Mouse (Mus musculus) kidney, adult 8-10 months (tissue): ENCODE measurements around the gene Ak4.

Experiments used
- DNase-seq, 2 experiments: peaks; one replicate each; pipeline ENCODE4 v3.0.0; 2022

Ak4 gene

DNA sequence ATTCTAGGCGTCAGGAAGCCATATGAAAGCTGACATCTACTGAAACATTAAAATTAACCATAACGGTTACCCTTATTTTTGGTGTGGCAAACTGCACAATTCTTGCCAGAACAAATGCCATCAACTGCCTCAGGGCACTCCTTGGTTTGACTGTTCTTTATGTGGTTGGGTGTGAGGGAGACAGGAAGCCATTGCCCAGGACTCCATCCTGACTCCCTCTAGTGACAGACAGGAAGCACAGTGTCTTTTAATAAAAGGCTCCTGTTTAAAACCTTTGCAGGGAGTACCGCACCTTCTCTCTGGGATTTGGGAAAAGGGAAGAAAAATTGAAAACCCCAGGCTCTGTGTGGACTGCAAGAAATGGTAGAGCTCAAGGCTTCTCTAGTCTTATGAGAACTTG, 47.2 kb downstream of the Ak4 start:
- DNase-seq: no peak

DNA sequence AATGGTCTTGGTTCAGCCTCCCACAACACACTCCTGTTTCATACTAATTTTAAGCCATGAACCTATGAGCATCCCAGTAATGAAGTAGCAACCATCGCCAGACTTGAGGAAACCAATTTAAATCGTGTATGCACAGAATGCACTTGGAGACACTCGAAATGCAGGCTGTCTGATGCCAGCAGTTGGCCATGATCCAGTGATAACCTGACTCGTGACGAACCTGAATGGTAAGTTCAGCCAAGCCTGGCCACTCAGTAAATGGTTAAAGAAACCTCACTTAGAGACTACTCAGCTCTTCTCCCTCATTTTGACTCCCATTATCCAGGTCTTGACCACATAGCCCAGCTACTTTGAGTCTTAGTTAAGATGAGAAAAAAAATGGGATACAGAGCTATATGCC, 50.2 kb downstream of the Ak4 start:
- DNase-seq: peak; percentile 48 to 65

DNA sequence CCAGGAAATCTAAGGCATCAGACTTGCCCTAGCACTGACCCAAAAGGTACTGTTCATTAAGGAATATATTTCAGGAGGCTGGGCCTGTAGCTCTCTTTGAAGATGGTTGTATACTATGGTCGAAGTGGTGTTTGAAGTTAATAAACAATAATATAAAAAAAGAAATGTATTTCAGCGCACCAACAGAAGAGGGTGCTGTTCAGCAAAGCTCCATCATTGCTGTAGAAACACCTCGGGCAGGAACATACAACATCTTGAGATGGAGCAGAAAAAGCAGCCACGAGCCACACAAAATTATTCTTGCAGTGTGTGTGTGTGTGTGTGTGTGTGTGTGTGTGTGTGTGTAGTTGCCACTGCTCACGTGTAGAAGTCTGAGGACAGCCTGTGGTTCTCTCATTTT, 51.5 kb downstream of the Ak4 start:
- DNase-seq: no peak

DNA sequence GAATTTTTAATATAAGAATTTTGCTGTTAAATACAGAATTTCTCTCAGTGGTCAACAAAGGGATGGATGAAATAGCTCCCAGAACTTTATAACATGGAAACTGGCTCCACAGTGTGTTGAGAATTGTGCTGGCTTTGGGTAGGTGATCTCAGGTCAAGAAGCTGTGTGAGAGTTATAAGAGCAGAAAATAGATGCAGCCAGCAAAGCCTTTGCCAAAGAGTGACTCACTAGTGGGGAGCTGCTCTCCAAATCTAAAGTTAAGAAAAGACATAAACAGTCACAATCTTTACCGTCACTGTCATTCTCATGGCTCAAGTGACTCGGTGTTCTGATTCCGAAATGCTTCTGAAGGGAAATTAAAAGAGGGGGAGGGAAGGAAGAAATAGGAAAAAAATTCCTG, 53.7 kb downstream of the Ak4 start:
- DNase-seq: no peak

DNA sequence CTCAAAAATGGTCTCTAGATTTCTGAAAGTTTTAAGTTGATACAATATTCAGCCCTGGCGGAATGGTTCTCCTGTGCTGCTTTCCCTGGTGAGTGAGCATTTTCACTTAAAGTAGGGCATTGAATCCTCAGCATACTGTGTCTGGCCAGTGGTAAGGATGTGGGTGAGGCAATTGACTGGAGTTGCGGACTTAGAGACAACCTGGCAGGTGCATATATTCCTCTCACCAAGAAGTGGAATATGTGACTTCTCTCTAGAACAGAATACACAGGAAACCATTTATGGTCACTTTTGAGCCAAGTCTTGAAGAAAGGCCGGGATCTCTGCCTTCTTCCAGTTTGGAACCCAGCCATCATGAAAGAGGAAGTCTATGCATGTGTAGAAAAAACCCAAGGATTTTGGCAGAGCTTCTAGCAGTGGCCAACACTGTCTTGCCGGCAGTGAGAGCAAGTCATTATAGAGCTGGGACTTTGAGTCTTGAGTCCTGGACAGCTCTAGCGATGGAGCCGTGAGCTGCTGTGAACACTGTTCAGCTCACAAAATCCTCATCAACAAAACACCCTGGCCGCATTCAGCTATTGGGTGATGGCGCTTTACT, 71.3 kb downstream of the Ak4 start:
- DNase-seq: no peak

DNA sequence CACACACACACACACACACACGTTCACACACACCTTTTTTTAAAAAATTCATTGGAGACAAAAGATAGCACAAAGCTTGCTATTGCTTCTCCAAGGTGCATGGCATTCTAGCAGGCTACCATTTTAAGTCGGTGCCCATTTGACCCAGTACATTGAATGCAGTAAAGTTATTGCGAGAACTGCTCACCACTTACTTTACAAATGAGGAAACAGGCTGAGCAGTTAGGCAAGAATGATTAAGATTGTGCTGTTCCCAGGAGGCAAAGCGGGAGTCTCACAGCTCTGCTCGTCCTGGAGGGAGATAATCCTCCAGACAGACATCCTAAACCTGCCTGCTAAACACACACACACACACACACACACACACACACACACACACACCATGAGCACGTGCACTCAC, 72.6 kb downstream of the Ak4 start:
- DNase-seq: no peak

DNA sequence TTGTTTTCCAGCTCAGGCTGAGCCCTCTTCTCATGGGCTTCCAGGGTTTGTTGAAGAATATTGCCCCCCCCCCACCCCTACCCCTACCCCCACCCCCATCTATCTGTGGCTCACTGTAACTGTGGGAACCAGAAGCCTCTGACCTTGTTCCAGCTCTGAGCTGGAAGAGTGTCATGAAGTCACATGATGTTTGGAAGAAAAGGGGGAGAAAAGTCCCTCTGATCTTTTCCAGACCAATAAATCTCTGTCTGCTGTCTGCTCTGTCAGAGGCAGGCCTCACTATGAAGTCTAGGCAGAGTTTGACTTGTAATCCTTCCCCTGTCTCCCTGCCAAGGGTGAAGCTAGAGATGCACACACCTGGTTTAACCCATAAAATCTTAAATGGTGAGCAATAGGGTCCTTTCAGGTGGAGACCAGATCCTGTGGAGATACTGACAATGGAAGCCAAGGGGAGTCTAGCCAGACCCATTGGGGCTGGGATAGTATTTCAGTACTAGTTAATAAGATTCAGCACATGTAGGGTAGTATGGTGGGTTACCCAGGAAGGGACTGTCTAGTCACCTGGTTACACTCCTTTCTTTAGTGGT, 74.6 kb downstream of the Ak4 start:
- no peak for DNase-seq

DNA sequence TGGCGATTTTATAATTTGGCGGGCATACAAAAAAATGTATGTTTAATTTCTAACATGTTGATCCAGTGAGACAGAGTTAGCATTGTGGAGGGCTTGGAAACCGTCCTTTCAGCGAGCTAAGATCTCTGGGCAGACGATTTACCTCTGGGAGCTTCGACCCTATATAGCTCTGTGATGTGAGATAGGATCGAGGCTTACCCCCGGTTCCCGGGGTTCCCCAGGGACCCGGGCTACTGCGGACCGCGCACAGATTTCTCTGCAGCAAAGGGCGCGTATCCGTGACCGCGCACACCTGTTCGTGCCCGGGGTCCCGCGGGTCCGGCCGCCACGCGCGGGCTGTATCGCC, 77.1 kb downstream of the Ak4 start:
- DNase-seq: no peak

DNA sequence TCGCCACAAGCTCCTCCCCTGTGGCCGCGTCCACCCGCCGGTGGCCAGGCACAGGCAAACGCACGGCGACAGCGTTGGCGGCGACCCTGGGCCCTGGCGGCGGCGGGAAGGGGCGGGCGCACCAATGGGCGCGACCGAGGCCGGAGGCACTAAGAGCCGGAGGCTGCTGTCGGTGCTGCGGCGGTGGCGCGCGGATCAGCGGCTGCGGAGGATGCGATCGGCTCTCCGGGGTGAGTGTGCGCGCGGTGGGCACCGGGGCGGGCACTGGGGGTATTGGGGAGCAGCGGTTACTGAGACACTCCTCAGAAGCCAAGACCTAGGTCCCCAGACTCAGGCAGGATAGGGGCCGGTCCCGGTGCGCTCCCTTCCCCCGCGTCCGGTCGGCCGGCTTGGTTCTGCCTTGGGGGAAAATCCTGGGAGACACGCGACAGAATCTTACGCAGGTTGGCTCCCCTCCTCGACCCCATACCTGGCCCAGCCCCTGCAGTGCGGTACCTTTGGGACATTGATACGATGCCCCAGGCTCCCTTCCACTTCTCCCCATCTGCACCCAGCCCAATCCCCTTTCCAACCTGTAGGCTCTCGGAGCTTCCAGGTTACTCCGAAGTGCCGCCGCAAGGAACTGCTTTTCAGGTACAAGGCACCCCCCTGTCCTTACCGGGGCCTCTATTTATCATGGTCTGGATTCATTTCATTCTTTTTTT, 77.6 kb downstream of the Ak4 start, which contains the start of gene Dnajc6:
Gene Dnajc6 (plus strand): TSS at position 115 of the 704 bp plus-strand sequence.
- no peak for DNase-seq

DNA sequence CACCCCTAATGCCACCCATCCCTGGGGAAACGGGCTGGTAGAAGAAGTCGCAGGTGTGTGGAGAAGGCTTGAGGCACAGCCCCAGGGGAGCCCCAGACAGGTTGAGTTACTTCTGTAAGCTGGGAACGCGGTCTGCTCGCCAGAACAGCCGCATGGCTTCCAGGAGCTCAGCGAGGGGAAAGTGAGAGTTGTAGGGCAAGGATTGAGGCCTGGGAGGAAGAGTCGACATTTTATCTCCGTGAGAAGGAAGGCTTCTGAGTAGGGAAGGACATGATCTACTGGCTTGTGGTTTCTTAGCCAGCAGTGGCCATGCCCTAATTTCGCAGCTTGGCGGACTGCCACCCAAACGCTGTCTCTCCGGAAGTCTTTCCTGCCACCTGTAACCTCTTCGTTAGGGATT, 78.3 kb downstream of the Ak4 start:
- peak in 1 of 2 experiments; percentile 48 for DNase-seq

DNA sequence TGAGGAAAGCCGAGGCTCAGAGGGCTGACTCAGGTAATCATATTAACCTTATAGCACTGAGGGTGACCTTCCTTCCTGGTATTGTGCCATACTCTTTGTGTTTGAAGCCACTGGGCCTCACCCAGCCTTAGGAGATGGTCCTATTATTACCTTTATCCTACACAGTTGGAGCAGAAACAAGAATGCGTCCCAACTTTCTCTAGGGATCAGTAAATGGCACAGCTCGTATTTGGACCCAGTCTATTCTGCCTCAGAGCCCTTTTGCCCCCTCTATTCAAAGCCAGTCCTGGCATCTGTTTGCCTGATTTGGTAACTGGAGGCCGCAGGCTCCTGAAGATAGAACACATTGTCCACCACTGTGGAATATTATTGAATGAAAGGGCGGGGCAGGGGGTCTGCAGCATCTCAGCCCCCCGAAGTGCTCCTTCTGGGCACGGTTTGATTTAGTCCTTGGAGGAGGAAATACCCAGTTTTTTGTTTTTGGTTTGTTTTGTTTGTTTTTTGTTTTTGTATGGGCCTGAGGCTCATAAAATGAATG, 85.5 kb downstream of the Ak4 start:
- DNase-seq: no peak

DNA sequence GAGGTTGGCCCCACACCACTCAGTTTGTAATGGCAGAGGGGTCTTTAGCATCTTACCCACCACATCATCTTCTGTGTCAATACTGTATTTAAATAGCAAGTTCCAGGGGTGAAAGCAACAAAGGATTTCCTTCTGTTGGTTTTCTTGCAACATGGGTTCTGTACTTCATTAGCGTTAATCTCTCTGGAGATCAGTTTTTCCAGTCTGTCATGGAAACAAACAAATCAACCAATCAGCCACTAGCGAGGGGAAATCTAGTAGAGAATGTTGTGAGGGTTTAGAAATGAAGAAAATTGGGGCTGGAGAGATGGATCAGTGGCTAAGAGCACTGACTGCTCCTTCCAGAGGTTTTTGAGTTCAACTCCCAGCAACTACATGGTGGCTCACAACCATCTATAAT, 86.9 kb downstream of the Ak4 start:
- no peak for DNase-seq

DNA sequence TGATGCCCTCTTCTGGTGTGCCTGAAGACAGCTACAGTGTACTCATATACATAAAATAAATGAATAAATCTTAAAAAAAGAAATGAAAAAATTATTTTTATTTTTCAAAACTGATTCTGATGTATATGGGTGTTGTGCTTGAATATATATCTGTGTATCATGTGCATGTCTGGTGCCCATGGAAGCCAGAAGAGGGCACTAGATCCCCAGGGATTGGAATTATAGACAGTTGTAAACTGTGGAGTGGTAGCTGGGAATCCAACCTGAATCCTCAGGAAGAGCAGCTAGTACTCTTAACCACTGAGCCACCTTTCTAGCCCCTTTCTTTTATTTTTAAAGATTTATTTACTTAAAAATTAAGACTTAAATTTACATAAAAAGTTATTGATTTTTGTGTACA, 87.3 kb downstream of the Ak4 start:
- no peak for DNase-seq

DNA sequence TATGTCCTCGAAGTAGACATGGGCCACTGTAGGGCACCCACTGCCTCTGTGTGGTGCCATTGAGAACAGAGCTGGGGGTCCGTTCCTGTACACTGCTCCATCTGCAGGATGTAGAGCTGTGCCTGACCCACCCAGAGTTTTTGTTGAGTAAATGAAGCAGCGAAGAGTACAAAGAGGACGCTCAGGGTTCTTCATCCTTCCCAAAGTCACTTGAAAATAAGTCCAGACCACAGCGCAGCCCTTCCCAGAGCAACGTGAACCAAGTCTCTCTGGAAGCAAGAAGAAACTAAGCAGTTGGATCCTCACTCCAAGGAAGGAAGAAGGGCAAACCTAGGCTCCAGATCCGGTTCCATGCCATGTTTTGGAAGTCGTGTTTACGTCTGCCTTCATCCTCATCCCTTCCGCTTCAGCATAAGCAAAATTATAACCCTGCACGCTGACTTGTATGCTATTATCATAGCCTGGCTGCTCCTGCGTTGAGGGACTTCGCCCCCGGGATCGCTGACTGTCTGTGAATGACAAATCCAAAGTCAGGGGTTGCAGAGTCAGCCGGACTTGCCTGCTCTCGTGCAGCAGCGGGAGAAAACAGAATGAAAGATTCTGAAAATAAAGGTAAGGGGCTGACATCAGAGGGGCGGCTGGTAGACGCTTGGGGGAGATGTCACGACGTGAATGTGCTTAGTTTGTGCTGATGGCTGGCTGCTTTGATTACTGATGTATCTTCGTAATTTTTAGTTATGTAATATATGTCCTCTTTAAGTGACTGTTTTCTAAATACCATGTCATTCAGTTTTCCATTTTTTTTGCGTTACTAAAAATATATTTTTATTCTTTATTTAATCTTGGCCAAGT, 88.7 kb downstream of the Ak4 start:
- DNase-seq: peak; percentile 79 to 80

DNA sequence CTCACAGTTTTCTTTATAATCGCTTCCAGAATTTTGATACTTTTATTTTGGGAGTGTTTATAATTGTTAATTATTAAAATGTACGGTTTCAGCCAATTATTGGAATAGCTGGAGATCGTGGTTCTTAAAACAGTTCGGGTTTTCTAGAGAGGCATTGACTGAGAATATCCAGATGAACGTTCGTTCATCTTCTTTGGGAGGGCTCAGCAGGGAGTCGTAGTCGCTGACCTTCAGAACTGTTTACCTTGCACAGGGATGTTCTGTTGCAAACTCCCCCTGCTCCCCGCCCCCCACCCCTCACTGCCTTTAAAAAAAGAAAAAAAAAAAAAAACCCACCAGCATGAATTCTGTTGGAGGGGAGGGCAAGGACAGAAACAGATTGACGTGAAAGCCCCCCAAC, 89.4 kb downstream of the Ak4 start:
- no peak for DNase-seq

DNA sequence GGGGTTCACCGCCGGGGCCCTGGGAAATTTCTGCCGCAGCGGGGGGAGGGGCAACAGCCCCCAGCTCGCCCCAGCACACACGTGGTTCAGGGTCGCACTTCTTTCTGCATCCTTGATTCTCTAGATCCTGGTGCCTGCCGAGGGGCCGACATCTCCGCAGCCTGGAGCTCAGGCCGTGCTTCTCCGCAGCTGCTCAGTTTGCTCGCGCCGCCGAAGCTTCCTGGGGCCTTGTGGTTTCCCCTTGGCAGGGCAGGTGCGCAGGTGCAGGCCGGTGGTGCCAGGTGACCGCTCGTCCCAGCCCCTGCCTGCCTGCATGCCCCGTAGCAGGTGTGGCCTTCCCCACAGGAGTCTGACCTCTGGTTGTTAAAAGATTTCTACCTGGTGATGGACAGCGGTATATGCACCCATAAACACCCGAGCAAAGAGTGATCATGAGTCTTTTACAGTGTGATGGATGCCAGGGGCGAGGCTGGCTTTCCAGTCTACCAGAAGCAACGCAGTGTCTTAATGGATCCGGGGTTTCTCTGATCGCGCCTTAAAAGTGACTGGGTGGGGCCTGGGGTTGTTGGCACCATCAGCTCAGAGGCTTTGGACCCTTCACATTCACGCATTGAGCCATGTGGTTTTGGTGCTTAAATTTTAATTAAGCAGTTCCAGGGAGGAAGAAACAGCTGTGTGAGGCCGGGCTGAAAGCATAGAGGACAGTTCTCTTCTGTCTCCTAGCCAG, 89.9 kb downstream of the Ak4 start:
- peak; percentile 55 for DNase-seq

DNA sequence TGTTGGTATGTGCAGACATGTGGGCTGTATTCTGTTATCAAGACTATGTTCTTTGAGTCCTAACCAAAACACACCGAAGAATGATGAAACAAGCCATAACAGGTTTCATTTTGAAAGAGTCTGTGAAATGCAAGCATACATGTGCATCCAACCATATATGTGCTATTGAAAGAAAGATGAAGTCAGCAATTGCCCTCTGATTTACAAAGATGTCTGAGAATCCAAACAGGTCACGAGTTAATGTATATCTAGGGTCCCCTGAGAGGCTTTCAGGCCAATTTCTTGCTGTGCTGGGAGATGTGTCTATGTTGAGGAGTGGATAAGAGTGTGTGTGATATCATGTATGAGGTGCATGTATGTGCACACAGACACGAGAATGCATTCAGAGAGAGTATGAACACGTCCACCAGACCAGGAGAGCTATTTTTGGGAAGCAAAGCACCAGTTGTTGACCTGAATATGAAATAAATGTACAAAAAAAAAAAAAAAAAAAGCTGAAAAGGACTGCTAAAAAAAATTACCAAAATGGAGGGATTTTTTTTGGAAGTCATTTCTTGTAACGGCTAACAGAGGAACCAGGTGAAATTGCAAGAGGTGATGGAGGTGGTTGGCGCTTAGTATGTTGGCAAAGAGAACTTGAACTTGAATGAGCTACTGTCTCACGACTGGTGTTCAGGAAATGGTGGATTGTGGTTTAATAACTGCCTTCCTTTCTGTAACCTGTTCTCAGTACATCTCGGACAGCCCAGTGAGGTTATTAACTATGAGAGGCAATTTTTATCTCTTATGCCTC, 91.2 kb downstream of the Ak4 start:
- DNase-seq: no peak

DNA sequence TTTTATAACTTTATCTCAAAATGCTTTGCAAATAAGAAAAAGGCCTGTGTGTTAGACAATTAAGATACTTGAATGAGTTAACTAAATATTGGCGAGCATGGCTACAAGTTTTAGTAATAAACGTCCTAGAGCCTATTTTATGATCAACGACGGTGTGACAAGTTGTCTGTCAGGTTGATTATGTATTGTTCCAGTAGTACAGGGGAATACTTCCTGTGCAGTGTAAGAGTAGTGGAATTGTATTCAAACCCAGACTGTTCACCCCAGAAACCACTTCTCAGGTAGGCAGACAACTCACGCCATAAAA, 91.8 kb downstream of the Ak4 start:
- no peak for DNase-seq

DNA sequence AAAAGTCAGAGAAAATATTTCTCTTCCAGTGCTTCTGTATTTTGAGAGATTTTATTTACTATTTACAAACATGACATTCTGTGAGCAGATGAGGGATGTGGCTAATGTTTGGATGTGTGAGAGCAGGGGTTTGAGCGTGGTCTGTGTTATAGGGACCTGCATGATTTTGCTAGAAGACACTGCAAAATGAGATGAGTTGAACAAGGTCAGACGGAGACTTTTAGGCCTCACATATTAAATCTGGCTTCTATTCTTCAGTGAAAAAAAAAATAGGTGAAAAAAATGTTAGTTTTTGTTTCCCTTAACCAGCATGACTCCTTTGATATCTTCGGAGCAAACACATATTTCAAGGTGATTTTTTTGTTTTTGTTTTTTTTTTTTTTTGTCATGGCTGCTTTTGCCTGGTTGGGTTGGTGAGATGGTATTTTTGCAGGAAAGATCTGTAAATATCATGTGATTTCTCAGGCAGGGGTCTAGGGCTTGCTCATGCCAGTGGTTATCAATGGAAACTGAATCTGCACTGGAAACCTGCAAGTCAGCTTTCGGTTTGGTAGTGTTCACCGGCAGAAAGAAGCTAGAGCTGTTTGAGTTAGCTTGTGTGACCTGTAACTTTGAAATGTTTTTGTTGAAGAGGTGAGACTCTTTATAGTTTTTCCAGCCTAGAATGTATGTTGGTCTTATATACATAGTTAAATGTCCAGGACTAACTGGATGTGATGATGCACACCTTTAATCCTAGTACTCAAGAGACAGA, 92.9 kb downstream of the Ak4 start:
- no peak for DNase-seq

DNA sequence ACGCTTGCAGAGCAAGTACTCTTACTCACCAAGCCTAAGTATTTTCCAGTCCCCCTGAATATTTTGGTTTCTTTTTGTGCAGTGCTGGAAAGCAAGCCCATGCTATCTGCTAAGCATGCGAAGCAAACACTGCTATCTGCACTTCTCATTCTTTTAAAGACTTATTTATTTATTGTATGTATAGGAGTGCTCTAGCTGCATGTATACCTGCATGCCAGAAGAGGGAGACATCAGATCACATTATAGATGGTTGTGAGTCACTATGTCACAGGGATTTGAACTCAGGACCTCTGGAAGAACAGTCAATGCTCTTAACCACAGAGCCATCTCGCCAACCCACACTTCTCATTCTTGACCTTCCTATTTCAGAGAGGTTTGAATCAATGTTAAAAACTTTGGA, 94.2 kb downstream of the Ak4 start:
- DNase-seq: no peak

DNA sequence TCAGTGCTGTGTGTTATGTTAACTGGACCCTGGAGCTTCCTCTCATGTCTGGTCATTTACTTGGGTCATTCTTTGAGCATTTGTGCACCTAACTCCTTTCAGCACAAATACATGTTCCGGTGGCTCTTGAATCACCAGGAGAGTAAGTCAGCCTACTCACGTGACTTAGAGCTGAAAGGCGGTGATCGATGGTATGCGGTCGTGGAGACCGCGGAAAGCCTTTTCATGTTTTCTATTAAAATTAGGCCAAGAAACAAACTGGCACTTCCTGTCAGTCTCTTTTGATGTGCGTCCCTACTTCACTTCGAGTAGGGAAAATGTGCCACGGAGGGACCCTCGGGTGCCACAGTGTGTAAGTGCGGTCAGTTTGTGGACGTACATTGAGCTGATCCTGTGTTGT, 96.8 kb downstream of the Ak4 start:
- no peak for DNase-seq
